Mouse (Mus musculus) liver, embryonic 11.5 days (tissue): ENCODE data around the gene Exoc3l. TPM values are rescaled to one million over a fixed set of nuclear protein-coding genes. Genes with fewer than 3 reads are reported as not detected.
A peak's percentile ranks its signal among the peaks of the same experiment; 100 is the strongest.
"Not testable (repeated sequence)": the region's sequence is repeated elsewhere in the genome, so short reads cannot be mapped to it uniquely, and the experiment has no call there.

Experiments used
- ATAC-seq: fragments of 200-750 bp; cut with Nextera tagmentation; replicated peaks from 2 replicates; pipeline ENCODE4 v1.8.0; 2017; ENCODE audit warnings: moderate number of reproducible peaks, mild to moderate bottlenecking, moderate TSS enrichment, moderate library complexity; ENCODE audit not compliant: low FRiP score
- DNase-seq: peaks from one replicate; pipeline ENCODE4 v3.0.0-alpha.2; 2017; ENCODE audit warnings: low spot score
- H3K27ac ChIP-seq: fragments of 300-500 bp; sonication (generic); 2 replicates; pipeline ENCODE4 v1.5.1; 2014; ENCODE audit warnings: mild to moderate bottlenecking, low read depth, low read length, control low read depth
- H3K27me3 ChIP-seq: fragments of 300-500 bp; sonication (generic); replicated peaks from 2 replicates; pipeline ENCODE4 v1.6.1; 2014; ENCODE audit warnings: low read length, mixed read lengths; ENCODE audit not compliant: control insufficient read depth, insufficient read depth
- H3K36me3 ChIP-seq: fragments of 300-500 bp; sonication (generic); 2 replicates; pipeline ENCODE4 v1.6.1; 2014; ENCODE audit warnings: mild to moderate bottlenecking, low read length, moderate library complexity, mixed read lengths; ENCODE audit not compliant: control insufficient read depth, insufficient read depth
- H3K4me1 ChIP-seq: fragments of 300-500 bp; sonication (generic); replicated peaks from 2 replicates; pipeline ENCODE4 v1.6.1; 2014; ENCODE audit warnings: low read length, mixed read lengths; ENCODE audit not compliant: control insufficient read depth, insufficient read depth
- H3K4me2 ChIP-seq: fragments of 300-500 bp; sonication (generic); 2 replicates; pipeline ENCODE4 v1.6.1; 2014; ENCODE audit warnings: mild to moderate bottlenecking, control low read depth, moderate library complexity
- H3K4me3 ChIP-seq: fragments of 300-500 bp; sonication (generic); 2 replicates; pipeline ENCODE4 v1.5.1; 2014; ENCODE audit warnings: low read depth, low read length, control low read depth
- H3K9ac ChIP-seq: fragments of 300-500 bp; sonication (generic); 2 replicates; pipeline ENCODE4 v1.6.1; 2014; ENCODE audit warnings: low read depth, low read length, control low read depth
- H3K9me3 ChIP-seq: fragments of 300-500 bp; sonication (generic); 2 replicates; pipeline ENCODE4 v1.6.1; 2016; ENCODE audit warnings: low read length, inconsistent platforms, mixed read lengths; ENCODE audit not compliant: control insufficient read depth
- WGBS: fragments of 180-500 bp; shearing (Covaris S2); extraction: QIAGEN DNeasy Blood & Tissue Kit; methylation state at CpG from one replicate; pipeline ENCODE4 v1.1.7; 2014; 5-methylcytosine and 5-hydroxymethylcytosine counted together
- polyA plus RNA-seq: library from polyadenylated mRNA; unstranded; fragments of >200 nt; fragmentation: Nextera tagmentation; extraction: Ambion mirVana; gene quantifications from 2 replicates; pipeline ENCODE4 v1.2.1, GENCODE M21; 2014

Gene Exoc3l
- polyA plus RNA-seq, 1 experiment from 2014 or later = 19.6 TPM

GRCm38 (mm10) chr8:105299962-105300361 is 4.1 kb upstream of the Exoc3l start:
- Histone ChIP-seq H3K9me3 (no peaks in the 10 kb centered on the region), H3K4me1 (peaks cover 54% of the 10 kb centered on the region), H3K27ac (peak overlapping the region; percentile 83), H3K4me3 (peak overlapping the region; percentile 99), H3K4me2 (peak overlapping the region; percentile 76), H3K27me3 (no peaks in the 10 kb centered on the region), H3K36me3 (peaks cover 50% of the 10 kb centered on the region), H3K9ac (peak overlapping the region; percentile 67)
- no peak for DNase-seq
- peak; percentile 86 for ATAC-seq
- WGBS = 52% methylated on average over 8 of the region's 8 CpGs

- ATAC-seq (no peak), DNase-seq (no peak)
- Histone ChIP-seq H3K9me3 (no peaks in the 10 kb centered on the region), H3K27ac (peak overlapping the region; percentile 83), H3K36me3 (peaks cover 40% of the 10 kb centered on the region), H3K27me3 (no peaks in the 10 kb centered on the region), H3K4me3 (peak overlapping the region; percentile 99), H3K9ac (peak overlapping the region; percentile 97), H3K4me1 (peaks cover 44% of the 10 kb centered on the region), H3K4me2 (peak overlapping the region; percentile 76)
- 38% methylated on average over 18 of the region's 18 CpGs for WGBS
Measured at GRCm38 (mm10) chr8:105298351-105299252, 2.7 kb upstream of the Exoc3l start.

DNA sequence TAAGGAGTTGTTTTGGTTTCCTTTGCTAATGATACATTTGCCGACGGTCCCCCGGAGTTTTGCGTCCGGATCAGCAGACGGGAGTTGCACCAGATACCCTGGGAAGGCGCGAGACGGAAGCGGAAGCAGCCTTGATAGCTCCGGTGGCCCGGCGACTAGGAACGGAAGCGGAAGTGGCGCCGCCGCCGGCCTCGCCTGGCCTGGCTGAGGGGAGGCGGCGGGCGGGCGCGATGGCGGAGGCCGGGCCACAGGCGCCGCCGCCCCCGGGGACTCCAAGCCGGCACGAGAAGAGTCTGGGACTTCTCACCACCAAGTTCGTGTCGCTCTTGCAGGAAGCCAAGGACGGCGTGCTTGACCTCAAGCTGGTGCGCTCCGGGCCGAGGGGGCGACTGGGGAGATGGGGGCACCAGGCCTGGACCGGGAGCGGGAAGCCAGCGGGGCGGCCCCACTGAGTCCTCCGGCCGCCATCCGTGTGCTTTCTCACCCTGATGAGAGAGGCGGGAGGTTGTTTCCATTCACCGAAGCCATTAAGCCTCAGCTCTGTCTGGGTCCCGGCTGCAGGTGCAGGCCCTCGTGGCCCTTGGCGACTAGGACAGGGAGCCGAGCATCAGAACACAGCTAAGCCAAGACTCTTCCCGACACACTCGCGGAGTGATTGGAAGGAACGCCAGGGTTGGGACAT is 1.8 kb upstream of the Exoc3l start, which contains the start of gene E2f4:
TSS of gene E2f4 (plus strand) at position 153 of the 682 bp plus-strand sequence.
- Histone ChIP-seq H3K27me3 (no peaks in the 10 kb centered on the region), H3K4me1 (peaks cover 40% of the 10 kb centered on the region), H3K27ac (peak within 1 kb of the TSS; percentile 83), H3K9ac (peak within 1 kb of the TSS; percentile 97), H3K4me2 (peak within 1 kb of the TSS; percentile 76), H3K36me3 (peaks cover 34% of the 10 kb centered on the region), H3K9me3 (no peaks in the 10 kb centered on the region), H3K4me3 (peak within 1 kb of the TSS; percentile 99)
- DNase-seq (peak; percentile 94), ATAC-seq (peak; percentile 81)
- WGBS = under 1% methylated on average over 58 of the region's 58 CpGs

DNA sequence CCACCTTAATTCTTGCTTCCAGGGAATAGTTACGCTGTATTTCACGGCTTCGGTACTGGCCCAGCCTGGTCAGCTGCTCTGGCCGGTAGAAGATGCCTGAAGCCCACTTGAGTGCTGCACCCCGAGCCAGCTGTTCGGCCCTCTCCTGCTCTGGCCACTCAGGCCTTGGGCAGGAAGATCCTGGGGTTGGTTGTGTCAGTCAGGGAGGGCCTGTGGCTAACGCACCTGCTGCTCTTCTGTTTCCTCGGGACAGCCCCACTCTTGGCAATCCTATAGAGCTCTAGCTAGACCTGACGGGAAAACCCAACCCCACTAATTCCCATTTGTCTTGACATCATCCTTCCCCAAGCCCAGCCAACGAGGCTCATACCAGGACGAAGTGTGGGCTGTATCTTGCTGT is 645 bp downstream of the Exoc3l start:
- H3K4me2 ChIP-seq = peak overlapping the region; percentile 76
- H3K9ac ChIP-seq = peak overlapping the region; percentile 10; the same call in 1 of the 2 replicates
- H3K27ac ChIP-seq = no peak overlapping the region
- H3K4me3 ChIP-seq = peak overlapping the region; percentile 26
- H3K4me1 ChIP-seq = peaks cover 27% of the 10 kb centered on the region
- peaks cover 6% of the 10 kb centered on the region for H3K27me3 ChIP-seq
- H3K36me3 ChIP-seq = peaks cover 13% of the 10 kb centered on the region; the same call in 1 of the 2 replicates
- ATAC-seq = no peak
- WGBS = 67% methylated on average over 11 of the region's 11 CpGs
- DNase-seq = no peak
- no peaks in the 10 kb centered on the region for H3K9me3 ChIP-seq

GRCm38 (mm10) chr8:105294776-105295175 is 1.1 kb downstream of the Exoc3l start:
- H3K4me1 ChIP-seq = peaks cover 30% of the 10 kb centered on the region

DNA sequence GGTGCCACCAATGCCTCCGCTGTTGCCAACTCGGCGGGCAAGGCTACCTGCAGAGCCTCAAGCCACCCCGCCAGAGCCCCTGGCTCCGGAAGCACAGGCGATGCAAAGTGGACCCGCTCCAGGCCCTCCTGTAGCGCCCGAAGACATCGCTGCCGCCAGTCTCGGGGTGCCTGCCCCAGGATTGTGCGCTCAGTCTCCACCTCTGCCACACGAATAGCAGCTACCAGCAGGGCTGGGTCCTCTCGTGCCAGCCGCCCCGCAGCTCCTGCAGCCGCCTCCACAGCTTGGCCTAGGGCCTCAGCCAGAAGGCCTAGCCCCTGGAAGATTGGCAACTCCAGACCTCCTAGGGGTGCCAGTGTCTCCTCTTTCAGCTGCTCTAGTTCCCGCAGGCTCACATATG is 2.5 kb downstream of the Exoc3l start:
- 72% methylated on average over 19 of the region's 19 CpGs for WGBS
- H3K4me3 ChIP-seq = no peak overlapping the region
- H3K36me3 ChIP-seq = peaks cover 3% of the 10 kb centered on the region; the same call in 1 of the 2 replicates
- no peak overlapping the region for H3K27ac ChIP-seq
- H3K9ac ChIP-seq = no peak overlapping the region
- H3K4me1 ChIP-seq = peaks cover 28% of the 10 kb centered on the region
- DNase-seq (no peak), ATAC-seq (no peak)
- peaks cover 13% of the 10 kb centered on the region for H3K27me3 ChIP-seq
- no peaks in the 10 kb centered on the region for H3K9me3 ChIP-seq
- no peak overlapping the region for H3K4me2 ChIP-seq

More at GRCm38 (mm10) chr8:105294776-105295175, 1.1 kb downstream of the Exoc3l start:
- DNase-seq (no peak), ATAC-seq (no peak)
- Histone ChIP-seq H3K36me3 (peaks cover 9% of the 10 kb centered on the region; the same call in 1 of the 2 replicates), H3K4me2 (peak overlapping the region; percentile 76), H3K9ac (peak overlapping the region; percentile 10; the same call in 1 of the 2 replicates), H3K27ac (no peak overlapping the region), H3K27me3 (peaks cover 11% of the 10 kb centered on the region), H3K4me3 (peak overlapping the region; percentile 26), H3K9me3 (no peaks in the 10 kb centered on the region)
- 73% methylated on average over 9 of the region's 9 CpGs for WGBS

DNA sequence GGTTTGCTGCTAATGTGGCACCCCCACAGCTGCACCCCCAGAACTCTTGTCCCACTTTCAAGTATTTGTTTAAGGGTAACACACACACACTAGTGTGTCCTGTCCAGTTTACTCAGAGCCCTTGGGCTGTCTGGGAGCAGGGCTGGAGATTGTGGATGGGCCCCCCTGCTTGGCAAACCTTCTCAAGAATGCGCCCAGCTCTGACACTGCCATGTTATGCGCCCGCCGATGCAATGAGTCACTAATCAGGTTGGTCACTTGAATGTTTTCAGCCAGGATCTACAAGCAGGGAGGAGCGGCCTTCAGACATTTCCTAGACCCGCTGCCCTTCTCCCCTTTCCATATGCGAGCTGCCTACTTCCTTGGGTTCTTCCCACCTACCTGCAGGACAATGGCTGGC is 3.4 kb downstream of the Exoc3l start:
- Histone ChIP-seq H3K27ac (no peak overlapping the region), H3K36me3 (peaks cover 2% of the 10 kb centered on the region; the same call in 1 of the 2 replicates), H3K4me2 (no peak overlapping the region), H3K27me3 (peaks cover 13% of the 10 kb centered on the region), H3K9ac (no peak overlapping the region), H3K9me3 (no peaks in the 10 kb centered on the region), H3K4me1 (peaks cover 28% of the 10 kb centered on the region), H3K4me3 (no peak overlapping the region)
- DNase-seq (no peak), ATAC-seq (no peak)
- 69% methylated on average over 7 of the region's 7 CpGs for WGBS

GRCm38 (mm10) chr8:105291802-105292201 is 4.1 kb downstream of the Exoc3l start:
- WGBS = 60% methylated on average over 3 of the region's 3 CpGs
- H3K4me1 ChIP-seq = peaks cover 28% of the 10 kb centered on the region
- not testable (repeated sequence) for ATAC-seq

More at GRCm38 (mm10) chr8:105291802-105292201, 4.1 kb downstream of the Exoc3l start:
- not testable (repeated sequence) for H3K9ac ChIP-seq, H3K4me2 ChIP-seq, H3K9me3 ChIP-seq, H3K4me3 ChIP-seq, DNase-seq, H3K27ac ChIP-seq, H3K36me3 ChIP-seq
- peaks cover 13% of the 10 kb centered on the region for H3K27me3 ChIP-seq
